Mouse (Mus musculus) liver, embryonic 11.5 days (tissue): Measurements from ENCODE around the gene Chchd10. TPM values are rescaled to one million over a fixed set of nuclear protein-coding genes. Genes with fewer than 3 reads are reported as not detected.

Experiments
- ATAC-seq: fragments of 200-750 bp; cut with Nextera tagmentation; replicated peaks from 2 replicates; pipeline ENCODE4 v1.8.0; 2017; ENCODE audit warnings: moderate number of reproducible peaks, mild to moderate bottlenecking, moderate TSS enrichment, moderate library complexity; ENCODE audit not compliant: low FRiP score
- DNase-seq: peaks from one replicate; pipeline ENCODE4 v3.0.0-alpha.2; 2017; ENCODE audit warnings: low spot score
- H3K27ac ChIP-seq: fragments of 300-500 bp; sonication (generic); 2 replicates; pipeline ENCODE4 v1.5.1; 2014; ENCODE audit warnings: mild to moderate bottlenecking, low read depth, low read length, control low read depth
- H3K27me3 ChIP-seq: fragments of 300-500 bp; sonication (generic); replicated peaks from 2 replicates; pipeline ENCODE4 v1.6.1; 2014; ENCODE audit warnings: low read length, mixed read lengths; ENCODE audit not compliant: control insufficient read depth, insufficient read depth
- H3K36me3 ChIP-seq: fragments of 300-500 bp; sonication (generic); 2 replicates; pipeline ENCODE4 v1.6.1; 2014; ENCODE audit warnings: mild to moderate bottlenecking, low read length, moderate library complexity, mixed read lengths; ENCODE audit not compliant: control insufficient read depth, insufficient read depth
- H3K4me1 ChIP-seq: fragments of 300-500 bp; sonication (generic); replicated peaks from 2 replicates; pipeline ENCODE4 v1.6.1; 2014; ENCODE audit warnings: low read length, mixed read lengths; ENCODE audit not compliant: control insufficient read depth, insufficient read depth
- H3K4me2 ChIP-seq: fragments of 300-500 bp; sonication (generic); 2 replicates; pipeline ENCODE4 v1.6.1; 2014; ENCODE audit warnings: mild to moderate bottlenecking, control low read depth, moderate library complexity
- H3K4me3 ChIP-seq: fragments of 300-500 bp; sonication (generic); 2 replicates; pipeline ENCODE4 v1.5.1; 2014; ENCODE audit warnings: low read depth, low read length, control low read depth
- H3K9ac ChIP-seq: fragments of 300-500 bp; sonication (generic); 2 replicates; pipeline ENCODE4 v1.6.1; 2014; ENCODE audit warnings: low read depth, low read length, control low read depth
- H3K9me3 ChIP-seq: fragments of 300-500 bp; sonication (generic); 2 replicates; pipeline ENCODE4 v1.6.1; 2016; ENCODE audit warnings: low read length, inconsistent platforms, mixed read lengths; ENCODE audit not compliant: control insufficient read depth
- WGBS: fragments of 180-500 bp; shearing (Covaris S2); extraction: QIAGEN DNeasy Blood & Tissue Kit; methylation state at CpG from one replicate; pipeline ENCODE4 v1.1.7; 2014; 5-methylcytosine and 5-hydroxymethylcytosine counted together
- polyA plus RNA-seq: library from polyadenylated mRNA; unstranded; fragments of >200 nt; fragmentation: Nextera tagmentation; extraction: Ambion mirVana; gene quantifications from 2 replicates; pipeline ENCODE4 v1.2.1, GENCODE M21; 2014

The Chchd10 gene
- polyA plus RNA-seq, 1 experiment from 2014 or later = 113 TPM

- peak overlapping the region; percentile 81 for H3K4me2 ChIP-seq
- peak; percentile 36 for ATAC-seq
- H3K27me3 ChIP-seq = peaks cover 10% of the 10 kb centered on the region
- 5% methylated on average over 23 of the region's 23 CpGs for WGBS
- H3K4me3 ChIP-seq = peak overlapping the region; percentile 53
- no peaks in the 10 kb centered on the region for H3K36me3 ChIP-seq
- peak overlapping the region; percentile 41; the same call in 1 of the 2 replicates for H3K9ac ChIP-seq
- H3K9me3 ChIP-seq = no peaks in the 10 kb centered on the region
- peaks cover 9% of the 10 kb centered on the region; the same call in 1 of the 2 replicates for H3K4me1 ChIP-seq
- no peak for DNase-seq
- no peak overlapping the region for H3K27ac ChIP-seq
Observed at GRCm38 (mm10) chr10:75950791-75951210, 17.9 kb downstream of the Chchd10 start.

DNA sequence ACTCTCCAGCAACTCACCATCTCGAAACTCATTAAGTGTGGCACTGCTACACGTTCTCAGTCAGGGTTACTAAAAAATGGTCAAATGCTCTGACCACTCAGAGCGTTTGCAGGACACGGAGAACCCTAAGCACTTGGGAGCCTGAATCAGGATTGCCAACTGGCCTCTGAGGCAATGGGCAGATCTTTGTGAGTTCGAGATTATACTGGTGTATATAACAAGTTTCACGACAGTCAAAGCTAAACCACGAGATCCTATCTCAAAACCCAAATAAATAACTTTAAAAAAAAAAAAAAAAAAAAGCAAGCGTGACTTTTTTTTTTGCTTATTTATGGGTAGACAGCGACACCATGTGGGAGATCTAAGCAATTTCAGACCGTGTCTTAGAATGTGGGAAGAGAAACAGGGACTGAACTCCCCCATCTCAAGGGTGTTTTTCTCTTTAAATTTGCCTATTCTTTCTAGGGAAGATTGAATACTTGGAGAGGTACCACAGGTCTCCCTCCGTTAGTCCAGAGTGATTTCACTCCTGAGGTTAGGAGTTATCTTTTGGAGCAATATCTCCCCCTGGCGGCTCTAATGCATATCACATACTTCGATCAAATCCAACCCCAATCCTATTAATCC is 18.6 kb downstream of the Chchd10 start:
- no peak for ATAC-seq
- H3K4me3 ChIP-seq = peak overlapping the region; percentile 53
- peaks cover 10% of the 10 kb centered on the region for H3K27me3 ChIP-seq
- H3K36me3 ChIP-seq = no peaks in the 10 kb centered on the region
- peaks cover 9% of the 10 kb centered on the region; the same call in 1 of the 2 replicates for H3K4me1 ChIP-seq
- H3K9me3 ChIP-seq = no peaks in the 10 kb centered on the region
- H3K27ac ChIP-seq = no peak overlapping the region
- 4% methylated on average over 13 of the region's 13 CpGs for WGBS
- DNase-seq = no peak
- peak overlapping the region; percentile 81 for H3K4me2 ChIP-seq
- H3K9ac ChIP-seq = no peak overlapping the region

DNA sequence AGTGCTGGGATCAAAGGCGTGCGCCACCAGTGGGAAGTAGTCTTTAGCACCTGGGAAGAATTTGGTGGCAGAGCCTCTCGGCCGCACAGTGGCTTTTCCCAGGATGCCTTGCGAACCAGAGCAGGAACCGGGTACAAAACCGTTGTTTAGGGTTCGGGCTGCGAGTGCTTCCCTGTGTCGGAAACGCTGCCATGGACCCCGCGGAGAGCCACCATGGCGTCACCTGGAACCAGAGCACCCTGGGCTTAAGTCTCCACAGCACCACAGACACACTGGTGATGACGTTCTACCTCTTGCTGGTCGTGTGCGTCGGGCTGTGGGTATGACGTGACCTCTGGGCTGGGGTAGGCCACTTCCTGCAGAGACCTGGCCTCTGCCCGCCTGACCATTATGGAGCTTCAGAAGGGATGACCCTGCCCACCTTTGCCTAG is 21.5 kb downstream of the Chchd10 start, which contains the start of gene Gm5134:
Gene Gm5134, plus strand, starts transcription at position 134 of the 431 bp plus-strand sequence.
- Histone ChIP-seq H3K9me3 (no peaks in the 10 kb centered on the region), H3K4me2 (peak within 1 kb of the TSS; percentile 71), H3K36me3 (no peaks in the 10 kb centered on the region), H3K9ac (peak within 1 kb of the TSS; percentile 66), H3K4me3 (peak within 1 kb of the TSS; percentile 46), H3K27me3 (peaks cover 9% of the 10 kb centered on the region), H3K27ac (no peak within 1 kb of the TSS), H3K4me1 (peaks cover 9% of the 10 kb centered on the region; the same call in 1 of the 2 replicates)
- ATAC-seq (no peak), DNase-seq (no peak)
- 24% methylated on average over 20 of the region's 20 CpGs for WGBS

- Histone ChIP-seq H3K9me3 (0 out of 2 replicates have a peak, but pooled peaks cover 3% of the 10 kb centered on the region), H3K4me2 (no peak overlapping the region), H3K4me3 (no peak overlapping the region), H3K9ac (no peak overlapping the region), H3K36me3 (no peaks in the 10 kb centered on the region), H3K27me3 (no peaks in the 10 kb centered on the region), H3K27ac (no peak overlapping the region), H3K4me1 (no peaks in the 10 kb centered on the region)
- ATAC-seq (no peak), DNase-seq (no peak)
- WGBS = 86% methylated on average over 10 of the region's 10 CpGs
Observed at GRCm38 (mm10) chr10:75973846-75974245, 40.9 kb downstream of the Chchd10 start.

DNA sequence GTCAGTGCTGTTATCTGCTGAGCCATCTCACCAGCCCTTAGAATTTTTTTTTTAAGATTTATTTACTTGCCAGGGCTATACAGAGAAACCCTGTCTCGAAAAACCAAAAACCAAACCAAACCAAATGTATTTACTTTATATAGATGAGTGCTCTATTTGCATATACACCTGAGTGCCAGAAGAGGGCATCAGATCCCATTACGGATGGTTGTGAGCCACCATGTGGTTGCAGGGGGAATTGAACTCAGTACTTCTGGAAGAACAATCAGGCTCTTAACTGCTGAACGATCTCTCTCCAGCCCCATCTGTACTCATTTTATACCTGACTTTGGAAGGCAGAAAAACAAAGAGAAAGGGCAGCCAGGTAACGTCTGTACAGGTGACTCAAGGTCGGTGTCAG is 42.3 kb downstream of the Chchd10 start:
- H3K4me2 ChIP-seq = no peak overlapping the region
- WGBS = 65% methylated on average over 5 of the region's 5 CpGs
- 0 out of 2 replicates have a peak, but pooled peaks cover 3% of the 10 kb centered on the region for H3K9me3 ChIP-seq
- H3K27me3 ChIP-seq = no peaks in the 10 kb centered on the region
- DNase-seq = no peak
- no peak for ATAC-seq
- H3K9ac ChIP-seq = no peak overlapping the region
- H3K4me1 ChIP-seq = no peaks in the 10 kb centered on the region
- H3K4me3 ChIP-seq = no peak overlapping the region
- H3K36me3 ChIP-seq = no peaks in the 10 kb centered on the region
- no peak overlapping the region for H3K27ac ChIP-seq

- Histone ChIP-seq H3K4me3 (no peak overlapping the region), H3K36me3 (no peaks in the 10 kb centered on the region), H3K9ac (no peak overlapping the region), H3K27me3 (no peaks in the 10 kb centered on the region), H3K9me3 (no peaks in the 10 kb centered on the region), H3K4me2 (no peak overlapping the region), H3K27ac (no peak overlapping the region), H3K4me1 (no peaks in the 10 kb centered on the region)
- WGBS = 36% methylated on average over 10 of the region's 10 CpGs
- DNase-seq (no peak), ATAC-seq (no peak)
Observed at GRCm38 (mm10) chr10:75978119-75978834, 45.3 kb downstream of the Chchd10 start.

GRCm38 (mm10) chr10:75978835-75979157 is 45.9 kb downstream of the Chchd10 start:
- Histone ChIP-seq H3K4me1 (no peaks in the 10 kb centered on the region), H3K36me3 (no peaks in the 10 kb centered on the region), H3K27me3 (no peaks in the 10 kb centered on the region), H3K4me3 (no peak overlapping the region), H3K9ac (no peak overlapping the region), H3K4me2 (no peak overlapping the region), H3K9me3 (no peaks in the 10 kb centered on the region), H3K27ac (no peak overlapping the region)
- 82% methylated on average over 5 of the region's 5 CpGs for WGBS
- DNase-seq (no peak), ATAC-seq (no peak)

- no peak for ATAC-seq
- Histone ChIP-seq H3K36me3 (no peaks in the 10 kb centered on the region), H3K27ac (no peak overlapping the region)
Observed at GRCm38 (mm10) chr10:75979432-75979831, 46.5 kb downstream of the Chchd10 start.

More at GRCm38 (mm10) chr10:75979432-75979831, 46.5 kb downstream of the Chchd10 start:
- 83% methylated on average over 3 of the region's 3 CpGs for WGBS
- Histone ChIP-seq H3K4me2 (no peak overlapping the region), H3K27me3 (no peaks in the 10 kb centered on the region), H3K9me3 (no peaks in the 10 kb centered on the region), H3K4me1 (no peaks in the 10 kb centered on the region), H3K4me3 (no peak overlapping the region), H3K9ac (no peak overlapping the region)
- DNase-seq = no peak
